Mouse (Mus musculus) forebrain, embryonic 10.5 days (tissue): ENCODE measurements at regions not wholly inside any gene's neighbourhood (a gene's known extent, or its start where the extent isn't known, plus 50 kb on each side); places are given as distances from the start of the nearest gene placed in this dataset.

Experiments used
- DNase-seq: peaks from one replicate; pipeline ENCODE4 v3.0.0-alpha.2; 2017; ENCODE audit warnings: low spot score; ENCODE audit errors: extremely low spot score
- H3K27ac ChIP-seq: fragments of 300-500 bp; sonication (generic); 2 replicates; pipeline ENCODE4 v1.5.1; 2016; ENCODE audit warnings: mild to moderate bottlenecking
- H3K27me3 ChIP-seq: fragments of 300-500 bp; sonication (generic); 2 replicates; pipeline ENCODE4 v1.6.1; 2016; ENCODE audit warnings: mild to moderate bottlenecking; ENCODE audit not compliant: poor library complexity, severe bottlenecking
- H3K36me3 ChIP-seq: fragments of 300-500 bp; sonication (generic); replicated peaks from 2 replicates; pipeline ENCODE4 v1.6.1; 2016; ENCODE audit warnings: mild to moderate bottlenecking, moderate library complexity
- H3K4me1 ChIP-seq: fragments of 300-500 bp; sonication (generic); 2 replicates; pipeline ENCODE4 v1.6.1; 2016
- H3K4me3 ChIP-seq: fragments of 300-500 bp; sonication (generic); 2 replicates; pipeline ENCODE4 v1.5.1; 2016; ENCODE audit warnings: mild to moderate bottlenecking, moderate library complexity
- H3K9me3 ChIP-seq: fragments of 300-500 bp; sonication (generic); 2 replicates; pipeline ENCODE4 v1.6.1; 2016; ENCODE audit warnings: mild to moderate bottlenecking, moderate library complexity
- WGBS: fragments of 180-500 bp; shearing (Covaris S2); methylation state at CpG from one replicate; pipeline ENCODE4 v1.1.7; 2016; 5-methylcytosine and 5-hydroxymethylcytosine counted together

GRCm38 (mm10) chr17:62464994-62465393 is 416.1 kb downstream of the Efna5 start:
- Histone ChIP-seq H3K27ac (no peak overlapping the region), H3K9me3 (no peaks in the 10 kb centered on the region), H3K36me3 (no peaks in the 10 kb centered on the region), H3K27me3 (no peaks in the 10 kb centered on the region), H3K4me1 (0 out of 2 replicates have a peak, but pooled peaks cover 2% of the 10 kb centered on the region), H3K4me3 (no peak overlapping the region)
- WGBS = 73% methylated on average over 4 of the region's 4 CpGs
- DNase-seq = no peak

GRCm38 (mm10) chr17:62464228-62464627 is 416.9 kb downstream of the Efna5 start:
- no peak for DNase-seq
- WGBS = 87% methylated on average over 4 of the region's 4 CpGs
- Histone ChIP-seq H3K4me1 (0 out of 2 replicates have a peak, but pooled peaks cover 2% of the 10 kb centered on the region), H3K36me3 (no peaks in the 10 kb centered on the region), H3K27ac (no peak overlapping the region), H3K27me3 (no peaks in the 10 kb centered on the region), H3K9me3 (no peaks in the 10 kb centered on the region), H3K4me3 (no peak overlapping the region)

- WGBS = 90% methylated on average over 17 of the region's 17 CpGs
- H3K4me3 ChIP-seq = no peak overlapping the region
- H3K9me3 ChIP-seq = no peaks in the 10 kb centered on the region
- no peaks in the 10 kb centered on the region for H3K27me3 ChIP-seq
- no peak overlapping the region for H3K27ac ChIP-seq
- no peak for DNase-seq
- no peaks in the 10 kb centered on the region for H3K36me3 ChIP-seq
- no peaks in the 10 kb centered on the region for H3K4me1 ChIP-seq
These were observed 419.5 kb downstream of the Efna5 start for GRCm38 (mm10) chr17:62461304-62462245.

- WGBS = 41% methylated on average over 7 of the region's 7 CpGs
These were observed 422.2 kb downstream of the Efna5 start for GRCm38 (mm10) chr17:62458964-62459363.

GRCm38 (mm10) chr17:62438045-62438444 is 443.1 kb downstream of the Efna5 start:
- Histone ChIP-seq H3K9me3 (no peaks in the 10 kb centered on the region), H3K27me3 (no peaks in the 10 kb centered on the region), H3K27ac (no peak overlapping the region), H3K4me3 (no peak overlapping the region), H3K4me1 (no peaks in the 10 kb centered on the region), H3K36me3 (no peaks in the 10 kb centered on the region)
- WGBS = 79% methylated on average over 4 of the region's 4 CpGs
- no peak for DNase-seq

More at GRCm38 (mm10) chr17:62458964-62459363, 422.2 kb downstream of the Efna5 start:
- no peaks in the 10 kb centered on the region for H3K4me1 ChIP-seq
- no peaks in the 10 kb centered on the region for H3K27me3 ChIP-seq
- H3K27ac ChIP-seq = no peak overlapping the region
- H3K9me3 ChIP-seq = no peaks in the 10 kb centered on the region
- H3K36me3 ChIP-seq = no peaks in the 10 kb centered on the region
- DNase-seq = peak; percentile 53
- no peak overlapping the region for H3K4me3 ChIP-seq

- Histone ChIP-seq H3K27ac (no peak overlapping the region), H3K4me1 (no peaks in the 10 kb centered on the region), H3K36me3 (no peaks in the 10 kb centered on the region), H3K9me3 (no peaks in the 10 kb centered on the region), H3K27me3 (no peaks in the 10 kb centered on the region), H3K4me3 (no peak overlapping the region)
- no peak for DNase-seq
- WGBS = 89% methylated on average over 1 of the region's 1 CpGs
These were observed 445.1 kb downstream of the Efna5 start for GRCm38 (mm10) chr17:62436044-62436443.

- WGBS = 80% methylated on average over 11 of the region's 11 CpGs
- Histone ChIP-seq H3K27ac (no peak overlapping the region), H3K27me3 (no peaks in the 10 kb centered on the region), H3K4me1 (no peaks in the 10 kb centered on the region), H3K9me3 (no peaks in the 10 kb centered on the region), H3K36me3 (no peaks in the 10 kb centered on the region), H3K4me3 (no peak overlapping the region)
- DNase-seq = no peak
These were observed 457.4 kb downstream of the Efna5 start for GRCm38 (mm10) chr17:62423476-62424385.

- no peak overlapping the region for H3K4me3 ChIP-seq
- H3K4me1 ChIP-seq = no peaks in the 10 kb centered on the region
- WGBS = 76% methylated on average over 8 of the region's 8 CpGs
- H3K36me3 ChIP-seq = no peaks in the 10 kb centered on the region
- no peaks in the 10 kb centered on the region for H3K27me3 ChIP-seq
- no peak overlapping the region for H3K27ac ChIP-seq
- no peak for DNase-seq
- H3K9me3 ChIP-seq = no peaks in the 10 kb centered on the region
These were observed 463.5 kb downstream of the Efna5 start for GRCm38 (mm10) chr17:62417584-62417983.

GRCm38 (mm10) chr17:62415152-62415551 is 466.0 kb downstream of the Efna5 start:
- DNase-seq = no peak
- Histone ChIP-seq H3K9me3 (no peaks in the 10 kb centered on the region), H3K4me3 (no peak overlapping the region), H3K27me3 (no peaks in the 10 kb centered on the region), H3K36me3 (no peaks in the 10 kb centered on the region), H3K27ac (no peak overlapping the region), H3K4me1 (no peaks in the 10 kb centered on the region)
- WGBS = 97% methylated on average over 4 of the region's 4 CpGs

GRCm38 (mm10) chr17:62412666-62413180 is 468.4 kb downstream of the Efna5 start:
- DNase-seq = no peak
- Histone ChIP-seq H3K27ac (no peak overlapping the region), H3K4me1 (no peaks in the 10 kb centered on the region), H3K9me3 (0 out of 2 replicates have a peak, but pooled peaks cover 3% of the 10 kb centered on the region), H3K36me3 (no peaks in the 10 kb centered on the region), H3K27me3 (no peaks in the 10 kb centered on the region), H3K4me3 (no peak overlapping the region)
- WGBS = 94% methylated on average over 12 of the region's 12 CpGs

- Histone ChIP-seq H3K4me1 (no peaks in the 10 kb centered on the region), H3K9me3 (no peaks in the 10 kb centered on the region), H3K36me3 (no peaks in the 10 kb centered on the region), H3K4me3 (no peak overlapping the region), H3K27ac (no peak overlapping the region), H3K27me3 (no peaks in the 10 kb centered on the region)
- 96% methylated on average over 1 of the region's 1 CpGs for WGBS
- DNase-seq = no peak
These were observed 477.4 kb downstream of the Efna5 start for GRCm38 (mm10) chr17:62403739-62404138.

- H3K9me3 ChIP-seq = no peaks in the 10 kb centered on the region
- H3K36me3 ChIP-seq = no peaks in the 10 kb centered on the region
- 93% methylated on average over 8 of the region's 8 CpGs for WGBS
- H3K27ac ChIP-seq = no peak overlapping the region
- no peak overlapping the region for H3K4me3 ChIP-seq
- DNase-seq = no peak
- no peaks in the 10 kb centered on the region for H3K4me1 ChIP-seq
- no peaks in the 10 kb centered on the region for H3K27me3 ChIP-seq
These were observed 487.6 kb downstream of the Efna5 start for GRCm38 (mm10) chr17:62393355-62394006.
